Mouse (Mus musculus): Measurements from ENCODE around the gene Efhc1. TPM values are rescaled to one million over a fixed set of nuclear protein-coding genes. Genes with fewer than 3 reads are reported as not detected.

The Efhc1 gene
- total and polyA plus RNA-seq, 3 experiments: not detected

- H3K4me1 ChIP-seq (ENCODE audit: control insufficient read depth in 1 of 2, insufficient read depth in 2 of 2, low read length in 2 of 2): no peaks in the 10 kb centered on the region
- H3K27ac ChIP-seq (ENCODE audit: control insufficient read depth, low read depth, low read length): no peak overlapping the region
- H3K79me2 ChIP-seq (ENCODE audit: control insufficient read depth, insufficient read depth, low read length, poor library complexity): no peaks in the 10 kb centered on the region
- H3K36me3 ChIP-seq (ENCODE audit: control insufficient read depth in 1 of 2, insufficient read depth in 2 of 2, low read length in 2 of 2): no peaks in the 10 kb centered on the region
- no peaks in the 10 kb centered on the region for H3K9me3 ChIP-seq (replicated peaks; ENCODE audit: insufficient read depth, low read length)
- no peak for DNase-seq (ENCODE audit: low read depth, low spot score)
- no peak overlapping the region for H3K9ac ChIP-seq (ENCODE audit: control insufficient read depth, low read depth, low read length, poor library complexity, severe bottlenecking)
- H3K4me3 ChIP-seq (ENCODE audit: control insufficient read depth in 1 of 2, insufficient read depth in 1 of 2, low read depth in 2 of 2, low read length in 2 of 2): no peak overlapping the region
- no peaks in the 10 kb centered on the region for H3K27me3 ChIP-seq (ENCODE audit: control insufficient read depth in 1 of 2, insufficient read depth in 2 of 2, low read length in 2 of 2)
- TF ChIP-seq SIN3A (IDR thresholded peaks at IDR 0.05; ENCODE audit: low read length) (no peak), ELF1 (IDR thresholded peaks at IDR 0.05; ENCODE audit: low read depth, low read length) (no peak), POLR2A (IDR thresholded peaks at IDR 0.05; ENCODE audit: control insufficient read depth in 1 of 2, insufficient read depth in 1 of 2, low read depth in 1 of 2, low read length in 2 of 2, poor library complexity in 1 of 2) (no peak), ZNF384 (IDR thresholded peaks at IDR 0.05; ENCODE audit: low read depth, low read length) (no peak), TAL1 (IDR thresholded peaks at IDR 0.05; ENCODE audit: low read length) (no peak), HCFC1 (IDR thresholded peaks at IDR 0.05; ENCODE audit: low read depth, low read length) (no peak), KAT2A (conservative IDR thresholded peaks at IDR 0.05; ENCODE audit: low read depth, low read length) (no peak), MAZ (IDR thresholded peaks at IDR 0.05; ENCODE audit: low read depth, low read length) (no peak), ZMIZ1 (IDR thresholded peaks at IDR 0.05; ENCODE audit: low read depth, low read length) (no peak), ZKSCAN1 (IDR thresholded peaks at IDR 0.05; ENCODE audit: low read depth, low read length) (no peak), MAFK (IDR thresholded peaks at IDR 0.05; ENCODE audit: borderline replicate concordance, low read depth, low read length) (no peak), POLR2AphosphoS2 (IDR thresholded peaks at IDR 0.05; ENCODE audit: low read length) (no peak), NELFE (IDR thresholded peaks at IDR 0.05; ENCODE audit: low read depth, low read length) (no peak), UBTF (IDR thresholded peaks at IDR 0.05; ENCODE audit: borderline replicate concordance, insufficient read depth, low read depth, low read length) (no peak), MXI1 (IDR thresholded peaks at IDR 0.05; ENCODE audit: low read depth, low read length) (no peak), MYB (IDR thresholded peaks at IDR 0.05; ENCODE audit: low read depth, low read length) (no peak)
Observed at GRCm38 (mm10) chr1:21031650-21032049, 80.2 kb downstream of the Efhc1 start.

GRCm38 (mm10) chr1:21033065-21033791 lies 81.8 kb downstream of the Efhc1 start:
- Histone ChIP-seq H3K27me3 (ENCODE audit: control insufficient read depth in 1 of 2, insufficient read depth in 2 of 2, low read length in 2 of 2) (no peaks in the 10 kb centered on the region), H3K27ac (ENCODE audit: control insufficient read depth, low read depth, low read length) (no peak overlapping the region), H3K79me2 (ENCODE audit: control insufficient read depth, insufficient read depth, low read length, poor library complexity) (no peaks in the 10 kb centered on the region), H3K36me3 (ENCODE audit: control insufficient read depth in 1 of 2, insufficient read depth in 2 of 2, low read length in 2 of 2) (no peaks in the 10 kb centered on the region), H3K9ac (ENCODE audit: control insufficient read depth, low read depth, low read length, poor library complexity, severe bottlenecking) (no peak overlapping the region), H3K9me3 (replicated peaks; ENCODE audit: insufficient read depth, low read length) (no peaks in the 10 kb centered on the region), H3K4me3 (ENCODE audit: control insufficient read depth in 1 of 2, insufficient read depth in 1 of 2, low read depth in 2 of 2, low read length in 2 of 2) (no peak overlapping the region), H3K4me1 (ENCODE audit: control insufficient read depth in 1 of 2, insufficient read depth in 2 of 2, low read length in 2 of 2) (no peaks in the 10 kb centered on the region)
- TF ChIP-seq MYB (IDR thresholded peaks at IDR 0.05; ENCODE audit: low read depth, low read length) (no peak), NRF1 (IDR thresholded peaks at IDR 0.05; ENCODE audit: insufficient read depth, low read depth, low read length, poor library complexity, severe bottlenecking) (no peak), TAL1 (IDR thresholded peaks at IDR 0.05; ENCODE audit: low read length) (no peak), MYC (IDR thresholded peaks at IDR 0.05; ENCODE audit: low read depth, low read length) (no peak), POLR2AphosphoS2 (IDR thresholded peaks at IDR 0.05; ENCODE audit: low read length) (no peak), POLR2A (IDR thresholded peaks at IDR 0.05; ENCODE audit: control insufficient read depth in 1 of 2, insufficient read depth in 1 of 2, low read depth in 1 of 2, low read length in 2 of 2, poor library complexity in 1 of 2) (no peak), MAX (IDR thresholded peaks at IDR 0.05; ENCODE audit: low read length) (no peak), BHLHE40 (IDR thresholded peaks at IDR 0.05; ENCODE audit: borderline replicate concordance, low read depth, low read length) (no peak), ZKSCAN1 (IDR thresholded peaks at IDR 0.05; ENCODE audit: low read depth, low read length) (no peak), ZC3H11A (IDR thresholded peaks at IDR 0.05; ENCODE audit: low read depth, low read length) (no peak), TCF12 (IDR thresholded peaks at IDR 0.05; ENCODE audit: low read depth, low read length) (no peak), CHD1 (IDR thresholded peaks at IDR 0.05; ENCODE audit: low read depth, low read length) (no peak), CHD2 (IDR thresholded peaks at IDR 0.05; ENCODE audit: low read length) (no peak), ZMIZ1 (IDR thresholded peaks at IDR 0.05; ENCODE audit: low read depth, low read length) (no peak), CTCF (IDR thresholded peaks at IDR 0.05 in 2 of 3, conservative IDR thresholded peaks at IDR 0.05 in 1 of 3; ENCODE audit: control insufficient read depth in 1 of 3, insufficient read depth in 1 of 3, low read depth in 2 of 3, low read length in 3 of 3, poor library complexity in 1 of 3, severe bottlenecking in 1 of 3) (no peak), POLR2AphosphoS5 (IDR thresholded peaks at IDR 0.05; ENCODE audit: borderline replicate concordance, low read depth, low read length) (no peak), MXI1 (IDR thresholded peaks at IDR 0.05; ENCODE audit: low read depth, low read length) (no peak), USF1 (IDR thresholded peaks at IDR 0.05; ENCODE audit: low read depth, low read length) (no peak), KAT2A (conservative IDR thresholded peaks at IDR 0.05; ENCODE audit: low read depth, low read length) (no peak), SMC3 (IDR thresholded peaks at IDR 0.05; ENCODE audit: low read depth, low read length) (no peak)
- no peak for DNase-seq (ENCODE audit: low read depth, low spot score)
